Mouse (Mus musculus) cerebellum, postnatal 25 days (tissue): ENCODE results near the gene Cmss1.

Experiments used
- DNase-seq, 2 experiments: peaks; one replicate each; pipeline ENCODE4 v3.0.0; 2021; ENCODE audit warnings: mixed read lengths in 2 of 2

The Cmss1 gene

DNA sequence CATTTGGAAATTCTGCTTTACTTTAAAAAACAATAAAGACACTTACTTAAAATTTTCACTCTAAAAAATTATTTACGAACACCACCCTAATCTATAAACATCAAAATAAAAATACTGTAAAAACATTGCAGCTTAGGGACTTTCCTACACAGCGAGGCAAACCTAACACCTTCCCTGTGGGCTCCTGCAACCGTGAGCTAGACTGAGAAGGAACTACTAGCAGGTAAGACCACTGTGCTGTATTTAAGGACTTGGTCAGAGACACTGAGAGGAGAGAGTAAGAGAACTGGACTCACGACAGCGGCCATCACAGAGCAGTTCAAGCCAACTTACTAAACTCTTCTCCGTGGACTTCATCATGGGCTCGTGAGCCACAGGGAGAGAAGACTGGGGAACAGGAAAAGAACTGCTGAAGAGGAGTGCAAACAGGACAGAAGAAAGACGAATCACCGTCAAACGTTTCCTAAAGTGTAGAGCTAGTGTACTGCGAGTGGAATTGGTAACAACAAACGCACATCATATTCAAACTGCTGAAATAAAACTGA is 136.3 kb downstream of the Cmss1 start:
- DNase-seq = no peak

DNA sequence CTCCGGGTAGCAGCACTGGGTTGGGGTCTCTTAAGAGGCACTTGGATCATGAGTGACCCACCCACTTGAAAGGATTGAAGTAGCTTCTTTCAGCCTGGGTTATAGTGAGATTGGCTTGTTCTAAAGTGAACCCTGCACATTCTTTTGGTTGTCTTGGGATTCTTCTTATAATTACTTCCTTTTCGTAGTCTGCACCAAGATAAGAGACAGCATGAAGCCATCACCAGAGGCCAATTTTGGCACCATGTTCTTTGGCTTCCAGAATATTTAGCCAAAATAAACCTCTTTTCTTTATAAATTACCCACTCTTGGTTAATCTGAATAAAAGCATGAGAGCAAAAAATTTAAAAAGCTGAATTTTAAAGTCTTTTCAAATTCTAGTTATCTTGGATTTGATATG is 136.8 kb downstream of the Cmss1 start:
- DNase-seq = no peak

DNA sequence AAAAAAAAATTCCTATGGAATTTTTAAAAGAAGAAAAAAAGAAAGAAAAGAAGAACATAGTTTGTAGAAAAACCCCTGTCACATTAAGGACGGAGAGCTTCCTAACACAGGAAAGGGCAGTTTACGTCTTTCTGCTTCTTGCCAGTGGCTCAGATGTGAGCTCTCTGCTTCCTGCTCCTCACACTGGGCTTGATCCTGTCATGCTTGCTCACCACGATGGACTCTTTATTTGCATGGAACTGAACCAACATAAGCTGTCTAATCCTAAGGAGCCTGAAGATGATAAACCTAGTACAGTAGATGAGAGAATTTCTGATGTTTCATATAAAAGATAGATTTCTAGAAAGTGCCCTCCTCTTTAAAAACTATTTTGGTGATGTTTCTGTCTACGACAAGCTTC is 137.4 kb downstream of the Cmss1 start:
- DNase-seq = no peak

GRCm38 (mm10) chr16:57465386-57465913 is 141.2 kb downstream of the Cmss1 start:
- no peak for DNase-seq

- DNase-seq = no peak
These were observed 150.7 kb downstream of the Cmss1 start for GRCm38 (mm10) chr16:57456003-57456402.

GRCm38 (mm10) chr16:57455573-57455972 is 151.1 kb downstream of the Cmss1 start:
- DNase-seq = no peak

- no peak for DNase-seq
These were observed 152.4 kb downstream of the Cmss1 start for GRCm38 (mm10) chr16:57454106-57454763.

- DNase-seq = no peak
These were observed 153.7 kb downstream of the Cmss1 start for GRCm38 (mm10) chr16:57453009-57453408.

DNA sequence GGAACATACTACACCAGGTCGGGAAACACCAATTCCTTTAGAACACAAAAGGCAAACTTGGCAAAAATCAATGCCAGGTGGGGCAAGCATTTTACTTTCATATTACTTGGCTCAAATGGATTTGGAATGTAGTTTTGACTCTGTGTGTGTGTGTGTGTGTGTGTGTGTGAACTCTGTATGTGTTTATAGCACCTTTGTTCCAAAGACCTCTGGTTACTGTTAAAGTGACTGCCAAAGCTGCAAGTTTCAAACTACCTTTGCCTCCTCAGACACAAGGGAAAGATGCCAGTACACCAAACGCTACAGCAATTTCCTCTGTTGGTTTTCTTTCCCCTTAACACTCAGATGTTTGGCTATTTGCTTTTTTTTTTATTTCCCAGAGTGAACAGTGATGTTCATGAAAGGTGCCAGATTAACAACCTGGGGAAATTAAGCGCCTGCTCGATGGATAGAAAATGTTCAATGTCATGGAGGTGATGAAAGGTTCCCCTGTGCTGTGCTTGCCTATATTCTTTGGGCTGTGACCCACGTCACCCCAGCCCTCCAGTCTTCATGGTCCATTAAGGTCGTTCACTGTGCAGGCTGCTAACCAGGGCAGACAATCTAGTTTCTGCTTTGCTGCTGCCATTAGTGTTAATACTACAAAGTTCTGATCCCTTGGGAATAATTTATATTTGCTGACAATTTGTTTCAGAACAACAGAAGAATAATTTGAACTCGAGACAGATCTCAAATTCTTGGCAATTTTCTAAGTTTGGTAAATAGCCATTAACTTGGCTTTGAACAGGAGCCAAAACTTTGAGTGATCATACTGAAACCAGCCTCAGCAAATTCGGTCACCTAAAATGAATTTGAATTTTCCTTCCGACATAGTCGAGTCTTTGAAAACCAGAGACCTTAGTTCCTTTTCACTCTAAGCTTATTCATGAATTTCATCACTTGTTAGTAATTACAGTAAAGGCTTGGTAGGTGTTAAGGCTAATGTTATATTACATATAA is 161.3 kb downstream of the Cmss1 start:
- DNase-seq = no peak

DNA sequence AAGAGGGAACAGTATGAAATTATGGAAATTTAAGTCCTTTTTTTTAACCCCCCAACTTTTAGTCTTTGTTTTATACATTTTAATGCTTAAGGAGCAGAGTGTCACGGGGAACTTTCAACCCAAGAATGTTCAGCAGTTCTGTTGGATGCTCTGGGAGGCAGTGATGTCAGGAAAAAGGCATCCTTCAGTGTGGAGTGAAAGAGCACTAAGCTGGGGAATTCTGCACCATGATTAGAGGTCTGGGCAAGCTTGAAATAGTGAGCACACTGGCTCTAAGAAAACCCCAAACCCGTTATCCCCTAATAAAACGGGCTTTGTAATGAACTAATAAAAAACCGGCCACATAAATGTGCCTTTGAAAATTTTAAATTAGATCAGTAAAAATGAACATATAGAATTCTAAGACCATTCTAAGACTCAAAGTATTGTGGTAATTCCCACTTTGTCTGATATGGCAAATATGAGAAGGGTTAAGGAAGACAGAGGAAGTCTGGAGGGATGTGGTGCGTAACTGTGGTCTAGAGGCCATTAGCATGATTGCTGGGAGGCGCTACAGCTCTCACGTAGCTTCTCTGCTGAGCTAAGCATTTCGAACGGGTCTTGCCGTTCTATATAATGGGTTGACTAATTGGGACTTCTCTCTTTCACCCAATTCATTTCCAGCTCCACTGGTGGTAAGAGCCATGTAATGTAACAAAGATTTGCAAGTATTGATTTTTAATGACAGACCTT is 165.8 kb downstream of the Cmss1 start:
- DNase-seq = no peak

DNA sequence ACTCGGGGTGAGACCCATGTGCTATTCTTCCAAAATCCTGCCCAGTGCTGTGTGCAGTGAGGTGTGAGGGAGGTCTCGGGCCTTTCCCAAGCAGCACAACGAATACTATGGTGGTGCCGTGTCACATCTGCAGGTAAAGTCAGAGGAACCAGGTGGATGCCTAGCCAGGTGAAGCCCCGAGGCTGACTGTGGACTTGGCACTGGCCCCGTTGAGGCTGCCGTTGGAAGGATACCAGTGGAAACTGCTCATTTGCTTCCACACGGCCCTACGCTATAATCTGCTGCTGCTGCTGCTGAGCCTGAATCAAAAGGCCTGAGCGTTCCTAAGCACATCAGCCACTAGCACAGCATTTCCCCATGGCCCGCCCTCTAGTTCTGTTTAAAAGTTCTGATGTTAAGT is 167.5 kb downstream of the Cmss1 start:
- DNase-seq = peak in 1 of 2 experiments; percentile 8

DNA sequence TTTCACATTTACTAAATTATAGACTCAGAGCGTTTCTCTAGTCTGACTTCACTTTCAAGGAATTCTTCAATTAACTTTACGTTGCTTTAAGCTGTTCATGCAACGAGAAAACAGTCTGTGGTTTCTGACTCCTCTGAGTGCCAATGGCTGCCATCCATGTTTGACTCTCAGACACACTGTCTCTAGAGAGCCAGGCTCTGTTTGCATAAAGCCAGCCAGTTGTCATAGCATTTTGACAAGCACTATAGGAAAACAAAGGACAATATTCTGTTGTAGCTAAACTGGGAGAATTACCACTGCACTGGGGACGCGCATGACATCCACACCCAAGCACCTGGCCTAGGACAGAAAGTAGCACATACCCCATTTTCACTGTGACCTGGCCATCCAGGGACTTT is 168.4 kb downstream of the Cmss1 start:
- DNase-seq = no peak

DNA sequence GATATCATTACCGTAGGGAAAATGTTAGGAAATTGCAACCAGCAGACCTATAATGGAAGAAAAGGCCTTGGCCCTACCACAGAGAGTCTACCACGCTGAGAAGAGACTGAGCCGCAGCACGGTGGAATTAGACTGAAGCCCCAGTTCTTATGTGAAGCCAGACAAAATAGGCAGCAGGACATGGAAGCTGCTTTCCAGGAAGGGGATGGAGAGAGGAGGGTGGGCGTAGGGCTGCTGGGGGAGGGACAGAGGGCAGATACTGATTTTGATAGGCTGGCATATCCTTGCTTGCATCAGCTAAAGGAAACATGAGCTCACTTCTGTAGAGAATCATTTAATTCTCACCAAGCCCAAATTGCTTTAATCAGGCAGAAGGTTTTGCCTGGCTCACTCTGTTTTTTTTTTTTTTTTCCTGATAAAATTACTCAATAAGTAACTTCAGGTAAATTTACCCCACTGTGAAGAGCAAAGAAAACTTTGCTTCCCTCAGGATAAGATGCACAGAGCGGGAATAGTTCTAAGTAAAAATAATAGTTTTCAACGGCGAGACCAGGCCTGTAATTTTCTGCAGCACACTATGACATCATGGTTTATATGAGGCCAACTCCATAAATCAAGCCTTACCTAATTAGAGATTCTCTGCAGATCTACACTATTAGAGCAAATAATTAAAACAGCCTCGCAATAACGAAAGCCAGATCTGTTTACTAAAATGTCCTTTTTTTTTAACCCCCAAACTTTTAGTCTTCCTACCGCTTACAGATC is 169.0 kb downstream of the Cmss1 start:
- DNase-seq = no peak

- DNase-seq = no peak
These were observed 172.0 kb downstream of the Cmss1 start for GRCm38 (mm10) chr16:57434640-57435039.

DNA sequence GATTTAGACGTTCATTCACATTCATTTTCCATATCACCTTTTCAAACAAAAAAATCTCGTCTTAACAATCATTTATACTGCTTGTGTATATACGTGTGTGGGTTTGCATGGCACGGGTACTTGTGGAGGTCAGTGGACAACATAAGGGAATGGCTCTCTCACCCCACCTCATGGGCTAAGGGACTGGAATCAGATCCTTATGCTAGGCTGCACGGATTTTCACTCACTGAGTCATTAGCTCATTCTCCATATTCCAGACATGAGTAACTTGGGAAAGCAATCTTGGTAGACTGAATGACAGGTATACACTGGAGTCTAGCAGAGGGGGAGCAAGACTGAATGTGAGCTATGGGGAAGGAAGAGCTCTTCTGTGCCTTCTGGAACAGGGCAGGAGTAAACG is 173.0 kb downstream of the Cmss1 start:
- DNase-seq = no peak

- no peak for DNase-seq
These were observed 173.5 kb downstream of the Cmss1 start for GRCm38 (mm10) chr16:57433173-57433572.

DNA sequence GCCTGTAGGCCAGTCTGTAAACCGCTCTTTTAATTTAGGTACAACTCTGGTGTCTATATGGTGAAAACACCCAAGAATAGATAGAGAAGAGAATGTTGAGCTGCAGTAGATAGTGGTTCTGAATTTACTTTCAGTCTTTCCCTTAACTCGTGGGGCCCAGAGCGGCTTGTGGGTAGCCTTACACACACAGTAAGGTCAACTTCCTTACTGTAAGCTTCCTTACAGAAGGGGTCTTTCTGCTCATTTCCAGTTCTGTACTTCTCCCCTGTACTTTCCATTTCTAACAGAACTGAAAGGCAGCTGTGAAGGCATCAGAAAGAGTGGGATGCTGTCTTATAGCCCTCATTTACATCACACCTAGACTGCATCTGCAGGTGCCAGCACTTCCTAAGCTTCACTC is 175.4 kb downstream of the Cmss1 start:
- DNase-seq = no peak

- DNase-seq = no peak
These were observed 177.7 kb downstream of the Cmss1 start for GRCm38 (mm10) chr16:57428977-57429376.

GRCm38 (mm10) chr16:57427516-57428285 is 179.0 kb downstream of the Cmss1 start:
- no peak for DNase-seq

GRCm38 (mm10) chr16:57426680-57427079 is 180.0 kb downstream of the Cmss1 start:
- DNase-seq = no peak
